Mouse (Mus musculus): Measurements from ENCODE around the gene Usp49.
"Not testable (repeated sequence)": the region's sequence is repeated elsewhere in the genome, so short reads cannot be mapped to it uniquely, and the experiment has no call there.

Usp49 gene

GRCm38 (mm10) chr17:47609182-47609581 is 21.3 kb upstream of the Usp49 start:
- DNase-seq (ENCODE audit: low read depth, low spot score): no peak

DNA sequence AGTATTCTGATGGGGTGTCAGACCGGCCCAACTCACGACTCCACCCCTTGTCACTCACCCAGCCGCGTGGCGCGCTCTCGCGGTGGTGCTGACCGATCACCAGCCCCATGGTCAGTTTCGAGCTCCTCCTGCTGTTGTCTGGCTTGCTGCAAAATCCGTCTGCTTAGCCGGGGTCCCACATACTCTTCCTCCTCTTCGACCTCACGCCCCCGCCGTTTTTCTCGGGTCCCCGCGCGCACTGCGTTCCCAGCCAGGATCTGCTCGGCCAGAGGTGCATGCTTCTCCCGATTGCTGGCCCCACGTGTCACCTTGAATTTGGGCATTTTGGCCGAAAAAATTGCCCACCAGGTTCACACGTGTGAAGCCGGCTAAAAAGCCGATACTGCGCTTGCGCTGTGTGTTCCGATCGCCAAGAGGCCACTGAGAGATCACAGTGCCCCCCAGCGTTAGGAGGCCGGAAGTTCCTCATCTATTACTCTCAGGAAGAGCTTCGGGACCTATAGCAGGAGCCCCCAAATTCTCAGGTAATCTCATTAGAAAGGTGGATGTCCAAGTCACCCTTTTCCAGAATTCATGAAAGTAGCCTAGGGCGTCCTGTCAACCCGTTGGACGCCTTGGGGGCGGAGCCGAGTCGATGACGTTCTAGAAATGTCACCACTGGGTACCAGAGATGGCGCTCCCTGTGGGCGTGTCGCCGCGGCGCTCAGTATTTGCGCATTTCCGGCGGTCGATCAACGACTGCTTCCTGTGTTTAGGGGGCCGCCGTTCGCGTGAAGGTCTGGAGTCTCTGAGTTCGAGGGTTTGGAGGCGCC is 19.4 kb upstream of the Usp49 start, which contains the start of the genes Bysl, Med20 and Gm20517:
Gene Bysl, minus strand, starts transcription at position 644 of the 812 bp plus-strand sequence.
Gene Med20, plus strand, starts transcription at position 734 of the 812 bp plus-strand sequence.
Gene Gm20517, plus strand, starts transcription at position 741 of the 812 bp plus-strand sequence.
- peak; percentile 98 for DNase-seq (ENCODE audit: low read depth, low spot score)

- no peak for DNase-seq (ENCODE audit: low read depth, low spot score)
Measured at GRCm38 (mm10) chr17:47611661-47611982, 18.9 kb upstream of the Usp49 start.

GRCm38 (mm10) chr17:47614018-47614417 is 16.5 kb upstream of the Usp49 start:
- DNase-seq (ENCODE audit: low read depth, low spot score): peak; percentile 50

DNA sequence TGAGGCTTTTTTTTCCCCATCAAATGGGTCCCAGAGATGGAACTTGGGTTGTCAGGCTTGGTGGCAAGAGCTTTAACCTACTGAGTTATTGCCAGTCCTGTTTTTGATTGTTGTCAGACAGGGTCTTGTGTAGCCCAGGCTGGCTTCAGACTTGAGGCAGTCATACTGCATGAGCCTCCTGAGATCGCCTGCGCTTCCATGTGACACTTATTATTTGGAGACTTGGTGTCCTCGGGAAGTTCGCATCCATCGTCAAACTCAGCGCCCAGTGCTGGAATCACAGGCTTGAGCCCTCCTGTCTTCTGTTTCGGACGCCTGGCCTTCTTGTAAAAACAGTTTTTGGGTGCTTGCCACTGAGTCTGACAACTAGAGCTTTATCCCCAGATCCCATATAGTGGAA is 14.4 kb upstream of the Usp49 start:
- DNase-seq (ENCODE audit: low read depth, low spot score): no peak

GRCm38 (mm10) chr17:47616652-47617051 is 13.8 kb upstream of the Usp49 start:
- no peak for DNase-seq (ENCODE audit: low read depth, low spot score)

DNA sequence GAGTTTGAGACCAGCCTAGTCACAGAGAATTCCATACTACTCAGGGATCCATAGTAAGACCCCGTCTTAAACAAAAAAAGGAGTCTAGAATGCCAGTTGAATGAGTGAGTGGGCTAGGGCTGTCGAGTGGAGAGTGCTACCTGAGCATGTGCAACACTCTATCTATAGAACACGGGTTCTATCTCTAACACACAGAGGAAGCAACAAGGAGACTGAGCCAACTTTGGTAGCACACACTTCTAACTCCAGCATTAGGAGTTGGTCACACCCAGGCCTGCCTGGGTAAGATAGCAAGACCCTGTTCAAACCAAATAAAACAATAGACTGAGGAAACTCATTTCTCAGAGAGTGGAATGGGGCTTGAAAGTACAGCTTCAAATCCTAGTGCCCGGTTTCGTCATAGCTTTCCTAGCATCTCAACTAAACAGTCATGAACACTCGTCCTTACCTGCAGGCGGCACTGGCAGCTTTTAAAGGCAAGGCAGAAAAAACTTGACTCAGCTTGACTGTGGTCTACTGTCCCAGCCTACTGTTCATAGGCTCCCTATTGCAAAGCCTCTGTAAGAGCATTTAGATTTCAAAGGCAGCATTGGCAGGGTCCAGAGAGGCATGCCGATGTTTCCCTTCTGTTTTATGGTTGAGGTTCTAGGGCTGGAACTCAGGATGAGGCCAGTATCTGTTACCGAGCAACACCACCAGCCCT is 12.7 kb upstream of the Usp49 start:
- DNase-seq (ENCODE audit: low read depth, low spot score): no peak

GRCm38 (mm10) chr17:47618556-47619311 is 11.8 kb upstream of the Usp49 start:
- DNase-seq (ENCODE audit: low read depth, low spot score): no peak

- no peak for DNase-seq (ENCODE audit: low read depth, low spot score)
Measured at GRCm38 (mm10) chr17:47622912-47623554, 7.5 kb upstream of the Usp49 start.

- DNase-seq (ENCODE audit: low read depth, low spot score): not testable (repeated sequence)
Measured at GRCm38 (mm10) chr17:47624572-47624971, 5.9 kb upstream of the Usp49 start.

- DNase-seq (ENCODE audit: low read depth, low spot score): no peak
Measured at GRCm38 (mm10) chr17:47625088-47625487, 5.4 kb upstream of the Usp49 start.

GRCm38 (mm10) chr17:47626031-47626430 is 4.5 kb upstream of the Usp49 start:
- DNase-seq (ENCODE audit: low read depth, low spot score): no peak

DNA sequence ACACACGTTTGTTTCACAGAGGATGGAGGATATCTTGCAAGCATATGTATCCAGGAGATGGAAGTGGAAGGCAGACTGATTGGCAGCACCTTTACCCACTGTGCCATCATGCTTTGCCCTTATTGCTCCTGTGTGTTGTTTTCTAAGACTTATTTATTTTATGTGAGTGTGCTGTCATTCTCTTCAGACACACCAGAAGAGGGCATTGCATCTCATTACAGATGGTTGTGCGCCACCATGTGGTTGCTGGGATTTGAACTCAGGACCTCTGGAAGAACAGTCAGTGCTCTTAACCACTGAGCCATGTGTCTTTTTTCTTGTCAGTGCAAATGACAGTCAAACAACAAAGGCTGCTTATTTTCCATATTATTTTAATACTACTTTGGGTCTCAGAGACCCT is 2.7 kb upstream of the Usp49 start:
- DNase-seq (ENCODE audit: low read depth, low spot score): peak; percentile 49

DNA sequence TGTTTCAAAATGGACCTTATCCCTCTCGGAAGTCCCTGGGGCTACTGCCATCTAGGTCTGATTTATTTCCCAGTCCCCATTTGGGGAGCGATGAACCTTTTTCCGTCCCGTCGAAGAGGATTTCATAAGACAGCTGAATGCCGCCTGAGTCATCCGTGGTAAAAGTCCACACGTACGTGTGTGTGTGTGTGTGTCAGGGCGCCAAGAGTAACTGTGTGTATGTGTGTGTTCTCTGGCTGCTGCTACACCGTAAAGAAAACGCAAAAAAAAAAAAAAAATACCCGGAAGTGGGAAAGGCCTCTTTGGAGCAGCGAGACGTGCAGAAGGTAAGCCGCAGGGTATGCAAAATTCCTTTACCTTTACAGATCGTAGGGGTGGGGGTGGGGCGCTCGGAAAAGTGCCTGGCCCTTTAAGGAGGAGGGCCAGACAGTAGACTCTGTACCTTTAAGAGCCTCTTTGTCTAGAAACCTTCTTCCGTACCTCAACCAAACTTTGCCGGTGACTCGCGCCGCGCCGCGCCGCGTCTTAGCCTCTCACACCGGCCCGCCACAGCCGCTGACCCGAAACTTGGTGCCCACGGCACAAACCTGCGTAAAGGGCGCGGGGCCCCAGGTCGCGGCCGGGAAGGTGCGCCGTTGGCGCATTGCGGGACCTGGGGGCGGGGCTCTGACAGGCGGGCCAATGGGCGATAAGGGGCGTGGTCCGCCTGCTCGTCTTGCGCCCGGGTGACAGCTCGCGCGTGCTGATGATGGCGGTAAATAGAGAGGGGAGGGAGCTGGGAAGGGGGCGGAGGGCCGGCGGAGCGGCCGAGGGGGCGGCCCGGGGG is 1.4 kb upstream of the Usp49 start:
- DNase-seq (ENCODE audit: low read depth, low spot score): peak; percentile 99

- DNase-seq (ENCODE audit: low read depth, low spot score): peak; percentile 61
Measured at GRCm38 (mm10) chr17:47629717-47630677, 493 bp upstream of the Usp49 start.

DNA sequence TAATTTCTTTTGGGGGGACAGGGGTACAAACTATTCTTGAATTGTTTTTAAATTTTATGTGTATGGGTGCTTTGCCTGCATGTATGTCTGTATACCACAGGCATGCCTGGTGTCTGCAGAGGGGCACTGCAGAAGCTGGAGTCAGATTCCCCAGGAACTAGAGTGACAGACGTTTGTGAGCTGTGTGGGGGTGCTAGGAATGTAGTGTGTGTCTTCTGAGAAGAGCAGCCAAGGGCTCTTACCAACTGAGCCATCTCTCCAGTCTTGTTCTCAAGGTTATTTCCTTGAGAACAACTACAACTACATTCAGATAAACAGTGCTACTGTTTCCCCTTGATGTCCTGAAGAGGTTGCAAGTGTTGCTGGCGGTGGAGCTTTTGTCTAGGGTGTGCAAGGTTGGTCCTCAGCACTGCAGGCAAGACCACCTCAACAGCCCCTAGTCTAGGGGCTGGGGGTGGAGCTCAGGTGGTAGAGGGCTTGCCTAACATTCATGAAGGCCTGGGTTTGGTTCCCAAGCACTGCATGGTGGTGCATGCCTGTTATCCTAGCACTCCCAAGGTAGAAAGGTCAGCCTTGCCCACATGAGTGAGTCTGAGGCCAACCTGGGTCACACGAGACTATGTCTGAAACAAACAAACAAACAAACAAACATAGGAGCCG is 1.8 kb downstream of the Usp49 start:
- DNase-seq (ENCODE audit: low read depth, low spot score): no peak

DNA sequence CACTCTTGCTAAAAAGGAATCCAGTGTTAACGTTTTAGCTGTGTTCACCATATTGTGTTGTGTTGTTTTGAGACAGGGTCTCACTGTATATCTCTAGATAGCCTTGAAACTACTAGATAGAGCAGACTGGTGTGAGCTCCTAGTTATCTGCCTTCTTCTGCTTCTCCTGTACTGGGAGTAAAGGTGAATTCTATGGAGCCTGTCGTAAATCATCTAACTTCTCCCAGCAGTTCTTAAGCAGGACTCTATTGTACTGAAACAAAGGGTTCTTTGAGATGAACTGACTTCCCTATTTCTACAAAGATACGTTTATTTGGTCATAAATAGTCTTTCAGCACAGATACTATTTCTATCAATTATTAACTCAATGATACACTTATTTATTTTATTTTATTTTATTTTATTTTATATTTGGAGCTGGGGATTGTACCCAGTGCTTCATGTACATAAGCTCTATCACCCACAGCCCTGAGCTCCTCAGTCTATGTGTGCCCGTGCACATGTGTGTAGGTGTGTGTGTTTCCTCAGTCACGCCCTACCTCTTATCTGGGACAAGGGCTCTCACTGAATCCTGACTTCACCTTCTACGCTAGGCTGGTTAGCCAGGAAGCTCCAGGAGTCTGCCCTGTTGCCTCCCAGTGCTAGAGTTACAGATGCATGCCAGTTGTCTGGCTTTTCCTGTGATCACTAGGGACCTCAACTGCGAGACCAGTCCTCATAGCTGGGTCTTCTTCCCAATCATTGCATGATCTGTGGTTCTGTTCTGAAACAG is 3.7 kb downstream of the Usp49 start:
- DNase-seq (ENCODE audit: low read depth, low spot score): no peak

DNA sequence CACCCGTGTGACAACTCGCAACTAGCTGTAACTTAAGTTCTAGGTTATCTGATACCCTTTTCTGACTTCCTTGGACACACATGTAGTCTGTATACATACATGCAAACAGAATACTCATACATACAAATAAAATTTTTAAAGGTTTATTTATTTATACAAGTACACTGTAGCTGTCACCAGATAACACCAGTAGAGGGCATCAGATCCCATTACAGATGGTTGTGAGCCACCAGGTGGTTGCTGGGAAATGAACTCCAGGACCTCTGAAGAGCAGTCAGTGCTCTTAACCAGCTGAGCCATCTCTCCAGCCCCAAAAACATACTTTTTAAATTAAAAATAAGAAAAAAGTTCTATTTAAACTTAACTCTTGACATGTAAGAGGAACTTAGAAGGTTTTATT is 12.5 kb downstream of the Usp49 start:
- peak; percentile 53 for DNase-seq (ENCODE audit: low read depth, low spot score)

Data from A20 (cell line).